Mouse (Mus musculus) MEL (cell line): ENCODE results near the gene Clock.
A peak's percentile ranks its signal among the peaks of the same experiment; 100 is the strongest.

Experiments
- CTCF ChIP-seq, 3 experiments: IDR thresholded peaks in 2 of 3; conservative IDR thresholded peaks in 1 of 3; 2 replicates each; pipeline ENCODE4 v1.5.1; 2011 to 2012; ENCODE audit warnings: low read length in 3 of 3, low read depth in 2 of 3, mild to moderate bottlenecking in 2 of 3, improper control_type of control experiment in 1 of 3, inconsistent platforms in 1 of 3, mixed read lengths in 1 of 3, moderate library complexity in 1 of 3; ENCODE audit not compliant: control insufficient read depth in 1 of 3, insufficient read depth in 1 of 3, poor library complexity in 1 of 3, severe bottlenecking in 1 of 3
- MYC ChIP-seq: IDR thresholded peaks from 2 replicates; pipeline ENCODE4 v1.6.1; 2011; ENCODE audit warnings: low read depth, mild to moderate bottlenecking, low read length, improper control_type of control experiment, moderate library complexity
- POLR2A ChIP-seq, 2 experiments: IDR thresholded peaks; 2 replicates each; pipeline ENCODE4 v1.6.1; 2011 to 2012; ENCODE audit warnings: low read length in 2 of 2, mild to moderate bottlenecking in 2 of 2, control low read depth in 1 of 2, improper control_type of control experiment in 1 of 2, low read depth in 1 of 2, moderate library complexity in 1 of 2; ENCODE audit not compliant: control insufficient read depth in 1 of 2, insufficient read depth in 1 of 2, poor library complexity in 1 of 2
- POLR2AphosphoS2 ChIP-seq: IDR thresholded peaks from 2 replicates; pipeline ENCODE4 v1.6.1; 2011; ENCODE audit warnings: low read length, improper control_type of control experiment
- POLR2AphosphoS5 ChIP-seq: IDR thresholded peaks from 2 replicates; pipeline ENCODE4 v1.6.1; 2012; ENCODE audit warnings: low read depth, borderline replicate concordance, mild to moderate bottlenecking, inconsistent platforms, low read length, moderate library complexity, mixed read lengths
- SIN3A ChIP-seq: IDR thresholded peaks from 2 replicates; pipeline ENCODE4 v1.6.1; 2012; ENCODE audit warnings: low read length, improper control_type of control experiment, inconsistent platforms
- TAL1 ChIP-seq: IDR thresholded peaks from 2 replicates; pipeline ENCODE4 v1.6.1; 2012; ENCODE audit warnings: mild to moderate bottlenecking, inconsistent platforms, low read length, moderate library complexity, mixed read lengths

DNA sequence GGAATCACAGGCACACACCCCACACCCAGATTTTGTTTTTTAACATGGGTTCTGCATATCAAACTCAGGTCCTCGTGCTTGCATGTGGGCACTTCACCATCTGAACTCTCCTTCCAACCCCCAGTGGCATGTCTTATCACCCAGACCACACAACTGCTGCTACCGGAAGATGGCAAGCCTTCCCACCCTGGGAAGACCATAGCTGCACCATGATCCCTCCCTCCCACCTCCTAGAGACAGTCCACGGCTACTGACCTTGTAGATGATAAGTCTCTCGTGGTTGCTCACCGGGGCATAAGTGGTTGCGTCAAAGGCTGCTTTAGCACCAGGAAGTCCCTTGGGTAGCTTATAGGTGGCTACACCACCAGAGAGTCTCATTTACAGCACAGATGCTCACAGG lies 143.1 kb downstream of the Clock start:
- TF ChIP-seq POLR2AphosphoS2: no peak
- no peak for TF ChIP-seq MYC
- TF ChIP-seq CTCF (IDR thresholded peaks at IDR 0.05 in 2 of 3, conservative IDR thresholded peaks at IDR 0.05 in 1 of 3; ENCODE audit: control insufficient read depth in 1 of 3, insufficient read depth in 1 of 3, low read depth in 2 of 3, low read length in 3 of 3, poor library complexity in 1 of 3, severe bottlenecking in 1 of 3): no peak
- no peak for TF ChIP-seq SIN3A
- no peak for TF ChIP-seq POLR2A (IDR thresholded peaks at IDR 0.05; ENCODE audit: control insufficient read depth in 1 of 2, insufficient read depth in 1 of 2, low read depth in 1 of 2, low read length in 2 of 2, poor library complexity in 1 of 2)
- TF ChIP-seq POLR2AphosphoS5: no peak
- TF ChIP-seq TAL1: peak; percentile 57
